Mouse (Mus musculus): ENCODE results near the gene Mpeg1. TPM values are rescaled to one million over a fixed set of nuclear protein-coding genes. Genes with fewer than 3 reads are reported as not detected.

Mpeg1 gene
- total RNA-seq (2021) = 10.8 and 18.2 TPM in 2 replicates
- long read RNA-seq, experiment 1, partial matches to known transcripts = 1 of 3 reads
- long read RNA-seq, experiment 1, other reads (novel, unspliced or antisense) = 2 of 3 reads
- long read RNA-seq, experiment 2, partial matches to known transcripts = 0 of 3 reads
- long read RNA-seq, experiment 2, other reads (novel, unspliced or antisense) = 3 of 3 reads

DNA sequence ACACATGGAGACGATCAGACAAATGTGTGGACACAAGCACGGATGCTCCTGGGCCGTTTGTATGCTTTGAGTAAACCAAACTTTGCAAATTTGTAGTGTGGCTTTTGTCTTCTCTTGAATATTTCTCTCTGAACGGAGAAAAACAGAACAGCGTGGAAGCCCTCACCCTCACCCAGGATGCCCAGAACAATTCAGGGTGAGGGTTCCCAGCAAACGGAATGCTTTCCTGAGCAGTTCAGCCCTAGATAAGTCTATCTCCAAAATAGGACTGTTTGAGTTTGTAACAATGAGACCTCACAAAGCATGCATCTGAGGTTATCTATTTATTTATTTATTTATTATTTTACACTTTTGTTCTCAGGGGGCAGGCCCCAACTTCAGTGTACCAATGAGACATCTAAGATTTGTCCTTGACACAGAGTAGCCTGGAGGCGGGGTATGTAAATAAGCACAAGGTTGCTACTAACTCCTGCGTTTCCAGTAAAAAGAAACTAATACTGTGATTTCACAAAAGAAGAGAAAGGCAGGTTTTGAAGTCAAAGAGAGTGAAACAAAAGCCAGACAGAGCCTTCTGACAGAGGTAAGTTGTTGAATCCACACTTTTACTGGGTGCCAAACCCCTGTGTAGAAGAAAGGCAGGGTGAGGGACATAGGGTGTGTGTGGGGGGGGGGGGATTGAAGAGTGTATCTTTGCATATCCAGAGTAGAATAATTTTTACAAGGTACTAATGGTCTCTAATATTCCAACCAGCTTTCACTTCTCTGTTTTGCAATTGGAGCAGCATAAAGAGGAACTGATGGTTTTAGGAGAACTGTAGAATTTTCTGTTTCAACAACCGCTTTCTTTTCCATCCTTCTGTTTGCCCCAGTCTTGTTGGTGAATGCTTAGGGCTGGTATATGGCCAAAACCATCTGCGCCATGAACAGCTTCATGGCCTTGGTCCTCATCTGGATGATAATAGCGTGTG is at the start of gene Mpeg1:
Gene Mpeg1 (plus strand): TSS at position 498 of the 968 bp plus-strand sequence.
- DNase-seq = no peak

DNA sequence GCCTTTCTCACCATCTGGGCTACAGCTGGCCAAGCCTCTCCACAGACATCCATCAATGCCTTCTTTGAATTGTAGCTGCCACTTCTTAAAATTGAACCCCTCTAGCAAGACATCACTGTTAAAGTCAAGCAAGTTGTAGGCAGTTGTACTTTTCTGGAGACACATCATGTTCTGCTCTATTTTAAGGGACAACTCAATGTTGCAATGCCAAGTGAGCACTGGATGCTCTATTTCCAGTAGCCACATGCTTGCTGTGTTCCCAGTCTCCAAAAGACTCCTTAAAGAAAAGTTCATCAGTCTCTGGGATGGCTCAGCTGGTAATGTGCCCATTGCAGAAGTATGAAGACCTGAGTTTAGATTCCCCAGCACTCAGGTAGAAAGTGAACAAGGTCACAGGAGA is 46.8 kb upstream of the Mpeg1 start:
- DNase-seq = no peak

DNA sequence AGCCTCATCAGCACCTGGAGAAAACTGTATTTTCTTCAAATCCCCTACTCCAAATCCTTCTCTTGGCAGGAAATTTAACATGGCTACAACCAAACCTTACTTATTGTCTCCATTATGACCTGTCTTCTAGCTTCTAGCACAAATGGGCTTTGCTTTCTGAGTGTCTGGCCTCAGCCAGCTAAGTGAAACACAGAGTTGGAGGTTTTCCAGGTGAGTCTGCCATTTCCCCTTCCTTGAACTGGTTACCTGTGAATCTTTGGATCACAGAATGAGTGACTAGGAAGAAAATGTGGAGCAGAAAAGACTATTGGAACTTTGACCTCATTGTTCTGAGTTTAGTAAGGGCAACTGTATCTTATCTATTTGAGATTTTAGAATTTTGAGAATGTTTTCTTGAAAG is 43.2 kb upstream of the Mpeg1 start, which contains the start of gene Olfr1441:
Gene Olfr1441 (plus strand): TSS at position 73 of the 400 bp plus-strand sequence.
- DNase-seq = no peak

DNA sequence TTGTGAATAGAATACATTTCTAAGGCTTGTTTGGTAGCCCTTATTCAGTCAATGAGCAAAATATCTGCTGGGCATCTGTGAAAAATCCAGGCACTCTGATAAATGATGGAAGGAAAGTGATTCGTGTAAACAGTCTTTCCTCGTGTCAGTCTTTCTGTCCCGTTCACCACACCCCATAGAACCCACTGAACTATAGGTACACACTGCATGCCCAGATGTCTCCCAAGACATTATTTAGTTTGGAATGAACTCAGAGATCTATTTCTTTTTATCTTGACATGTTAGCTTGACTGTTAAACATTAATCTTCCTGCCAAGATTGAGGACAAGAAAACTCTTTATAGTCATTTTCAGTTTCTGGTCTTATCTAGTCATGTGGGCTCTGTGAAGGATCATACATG is 42.3 kb upstream of the Mpeg1 start:
- no peak for DNase-seq

DNA sequence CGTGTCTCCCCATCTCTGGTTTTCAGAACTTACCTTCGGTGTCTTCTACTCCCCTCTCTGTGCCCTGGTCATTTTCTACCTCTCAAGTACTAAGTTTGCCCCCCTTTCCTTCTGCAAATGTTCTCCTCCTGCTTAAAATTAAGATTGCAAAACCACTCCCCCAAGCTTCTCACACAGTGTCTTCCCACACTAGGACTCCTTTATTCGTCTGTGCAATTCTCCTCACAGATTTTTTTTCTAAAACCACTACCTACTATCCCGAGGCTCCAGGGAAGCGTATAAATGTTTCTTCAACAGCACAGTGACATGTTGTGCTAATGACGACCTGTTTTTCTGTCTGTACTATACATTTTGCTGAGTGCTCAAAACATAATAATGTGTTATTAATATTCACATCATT is 40.0 kb upstream of the Mpeg1 start:
- no peak for DNase-seq

DNA sequence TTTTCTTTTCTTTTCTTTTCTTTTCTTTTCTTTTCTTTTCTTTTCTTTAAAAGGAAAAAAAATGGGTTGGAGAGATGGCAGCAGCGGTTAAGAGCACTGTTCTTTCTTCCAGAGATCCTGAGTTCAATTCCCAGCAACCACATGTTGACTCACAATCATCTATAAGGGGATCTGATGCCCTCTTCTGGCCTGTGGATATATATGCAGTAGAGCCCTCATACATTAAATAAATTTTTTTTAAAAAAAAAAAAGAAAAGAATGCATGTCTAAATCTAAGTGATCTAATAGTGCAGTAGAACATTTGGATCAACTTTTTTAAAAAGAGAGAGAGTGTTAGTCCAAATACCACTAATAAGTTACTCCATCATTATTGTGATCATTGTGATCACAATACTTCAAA is 38.9 kb upstream of the Mpeg1 start:
- no peak for DNase-seq

DNA sequence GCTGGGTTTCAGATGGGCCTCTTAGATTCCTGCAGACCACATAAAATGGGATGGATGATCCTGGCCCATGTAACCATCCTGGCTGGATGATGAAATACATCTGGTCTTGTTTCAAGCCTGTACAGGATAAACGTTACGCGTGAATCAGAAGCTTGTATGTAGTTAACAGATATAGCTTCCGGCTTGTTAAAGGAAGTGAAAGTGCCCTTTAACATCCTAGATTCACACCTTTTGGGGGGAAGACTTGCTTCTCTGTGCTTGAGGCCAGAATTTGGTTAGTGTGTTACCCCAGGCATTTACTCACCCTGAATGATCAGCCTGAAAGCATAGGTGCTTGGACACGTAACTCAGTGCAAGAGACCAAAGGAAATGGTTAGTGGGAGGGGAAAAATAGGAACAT is 33.5 kb upstream of the Mpeg1 start:
- no peak for DNase-seq

DNA sequence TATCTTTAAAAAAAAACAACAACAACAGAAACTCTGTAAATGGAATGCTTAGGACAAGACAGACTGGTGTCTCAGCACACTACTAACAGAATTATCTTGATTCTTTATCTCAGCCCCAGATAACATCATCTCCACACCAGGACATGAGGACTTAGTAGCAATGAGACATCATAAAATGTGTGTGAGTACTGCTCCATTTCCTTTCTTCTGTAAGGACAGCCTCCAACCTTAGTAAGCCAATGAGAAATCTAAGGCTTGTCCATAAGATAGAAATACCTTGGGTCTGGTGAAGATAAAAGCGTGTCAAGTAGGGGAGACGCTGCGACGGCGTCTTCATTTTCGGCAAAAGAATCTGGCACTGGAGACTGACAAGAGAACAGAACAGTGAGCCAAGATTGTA is 33.0 kb upstream of the Mpeg1 start, which contains the start of gene Pfpl:
Gene Pfpl (plus strand): TSS at position 301 of the 400 bp plus-strand sequence.
- no peak for DNase-seq

DNA sequence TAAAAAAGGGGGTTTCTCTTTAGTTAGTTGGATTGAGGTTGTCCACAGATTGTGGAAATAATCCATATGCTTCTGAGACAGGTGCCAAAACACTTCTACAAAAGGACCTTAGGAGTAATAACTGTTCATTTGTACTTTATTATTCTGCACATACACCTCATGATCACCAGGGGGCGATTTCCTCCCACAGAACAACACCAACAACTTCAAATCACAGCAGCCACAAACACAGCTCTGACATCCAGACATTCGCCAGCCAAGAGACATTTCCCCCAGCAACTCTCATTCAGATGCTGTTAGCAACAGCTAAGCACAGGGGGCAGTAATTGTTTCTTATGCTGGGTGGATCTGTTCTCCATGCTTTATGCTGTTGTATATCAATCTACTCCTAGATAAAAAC is 27.5 kb upstream of the Mpeg1 start:
- DNase-seq = peak; percentile 56

DNA sequence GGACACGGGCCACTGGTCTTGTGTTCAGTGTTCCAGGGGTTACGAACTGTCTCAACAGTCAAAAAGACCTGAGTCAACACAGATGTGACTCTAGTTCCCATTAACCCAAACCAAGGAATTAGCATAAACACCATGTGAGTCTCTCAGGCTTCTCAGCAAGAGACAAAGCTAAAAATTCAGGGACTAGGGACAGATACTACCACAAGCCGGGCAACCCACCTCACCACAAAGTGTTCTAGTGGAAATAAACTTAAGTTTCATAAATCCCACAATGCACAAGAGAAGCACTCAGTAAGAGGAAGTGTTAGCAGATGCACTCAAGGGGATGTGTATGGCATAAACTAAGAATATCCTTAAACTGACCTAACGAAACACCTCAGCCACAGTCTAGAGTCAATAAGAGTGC is 25.6 kb upstream of the Mpeg1 start:
- no peak for DNase-seq

DNA sequence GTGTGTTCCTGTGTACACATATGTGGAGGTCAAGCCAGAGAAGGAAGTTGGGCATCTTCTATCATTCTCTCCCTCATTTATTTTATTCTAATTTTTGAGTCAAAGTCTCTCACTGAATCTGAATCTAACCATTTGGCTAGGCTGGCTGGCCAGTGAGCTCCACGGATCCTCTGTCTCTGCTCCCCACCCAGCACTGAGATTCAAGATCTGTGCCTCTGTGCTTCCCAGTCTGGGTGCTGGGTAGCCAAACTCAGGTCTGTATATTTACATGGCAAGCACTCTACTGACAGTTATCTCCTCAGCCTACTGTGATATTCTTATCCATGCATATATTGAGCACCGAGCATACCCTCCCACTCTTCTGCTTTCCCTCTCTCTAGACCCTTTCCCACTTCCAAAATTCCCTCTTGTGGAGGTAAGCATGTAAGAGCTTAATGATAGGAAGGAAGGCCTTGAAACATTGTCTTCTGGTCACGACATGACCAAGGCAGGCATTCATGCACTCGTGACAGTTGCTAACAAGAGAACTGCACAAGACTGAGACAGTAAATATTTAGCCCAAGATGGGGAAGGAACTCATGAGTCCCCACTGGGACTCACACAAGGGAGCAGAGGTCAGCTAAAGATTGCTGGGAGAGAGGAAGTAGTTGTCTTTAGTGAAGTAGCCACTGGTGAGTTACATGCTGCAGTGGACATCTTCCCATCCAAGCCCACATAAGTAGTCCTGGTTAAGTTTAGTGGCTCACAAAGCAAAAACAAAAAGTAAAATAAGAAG is 24.6 kb upstream of the Mpeg1 start:
- no peak for DNase-seq

DNA sequence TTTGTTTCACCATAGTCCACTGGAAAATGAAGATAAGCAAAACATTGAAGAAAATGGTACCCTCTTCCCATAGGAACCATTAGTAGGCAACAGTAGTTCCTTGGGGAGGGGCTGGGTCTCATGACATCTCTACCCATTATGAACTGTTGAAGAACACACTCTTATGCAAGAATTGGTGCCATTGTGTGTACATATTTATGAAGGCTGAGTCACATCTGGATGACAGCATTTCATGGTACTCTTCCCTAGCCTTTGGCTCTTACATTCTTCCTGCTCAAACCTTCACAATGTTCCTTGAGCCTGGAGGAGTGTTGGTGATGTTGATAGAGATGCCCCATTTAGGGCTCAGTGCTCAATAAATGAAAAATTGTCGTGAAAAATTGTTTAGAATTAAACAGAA is 21.0 kb upstream of the Mpeg1 start:
- DNase-seq = no peak

DNA sequence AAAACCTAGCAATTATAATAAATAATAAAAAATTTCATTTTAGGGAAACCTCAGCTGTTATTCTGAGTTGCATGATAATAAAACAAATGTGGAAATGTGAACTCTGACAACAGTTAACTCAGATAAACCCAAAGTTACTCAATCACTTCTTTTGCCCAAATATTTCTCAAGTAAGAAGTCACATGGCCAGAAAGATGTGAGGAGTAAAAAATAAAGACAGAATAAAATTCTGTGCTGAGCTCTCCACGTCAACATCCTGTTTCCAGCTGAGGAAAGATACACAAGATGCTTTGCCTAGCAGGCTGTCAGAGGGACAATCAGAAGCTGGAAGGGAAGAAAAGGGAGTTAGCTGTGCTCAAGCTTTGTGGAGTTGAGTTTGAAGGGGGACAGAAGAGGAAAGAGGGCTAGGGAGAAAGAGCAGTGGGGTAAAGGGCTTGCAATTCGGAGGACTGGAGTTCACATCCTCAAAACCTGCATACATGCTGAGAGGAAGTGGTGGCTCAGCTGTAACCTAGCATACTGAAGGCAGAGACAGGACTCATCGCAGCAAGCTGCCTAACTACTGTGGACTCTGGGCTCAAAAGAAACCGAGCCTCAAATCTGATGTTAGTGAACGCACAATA is 20.4 kb upstream of the Mpeg1 start:
- DNase-seq = no peak

DNA sequence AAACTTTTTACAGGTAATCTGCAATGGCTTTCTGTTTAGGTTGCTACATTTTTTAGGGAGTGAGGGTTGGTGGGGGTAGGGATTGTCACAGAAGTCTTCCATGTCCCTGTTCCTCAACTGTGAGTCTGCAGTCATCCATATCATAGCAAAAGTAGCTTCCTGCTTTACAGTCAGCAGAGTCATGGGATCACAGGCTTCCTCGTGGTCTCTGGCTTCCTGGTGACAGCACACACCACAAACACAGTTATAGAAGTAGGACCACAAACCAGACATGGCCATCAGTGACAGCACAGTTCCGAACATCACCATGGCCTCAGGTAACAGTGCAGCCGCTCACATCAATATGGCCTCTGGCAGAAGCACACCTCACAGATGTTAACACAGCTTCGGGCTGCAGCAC is 18.0 kb upstream of the Mpeg1 start:
- no peak for DNase-seq

DNA sequence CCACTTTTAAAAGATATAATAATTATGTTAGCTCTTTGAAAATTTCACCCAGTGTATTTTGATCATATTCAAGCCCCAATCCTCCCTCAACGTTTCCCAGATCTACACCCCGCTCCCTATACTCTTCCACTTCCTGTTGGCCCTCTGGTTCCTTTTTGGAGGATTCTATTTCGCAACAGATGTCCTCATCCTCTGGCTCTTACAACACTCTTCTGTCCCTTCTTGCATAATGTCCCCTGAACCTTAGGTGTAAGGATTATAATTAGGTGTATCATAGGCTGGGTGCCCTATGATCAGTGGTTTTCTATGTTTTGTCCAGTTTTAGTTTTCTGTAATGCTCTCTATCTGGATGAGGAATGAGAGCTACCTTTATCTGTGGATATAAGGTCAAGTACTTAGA is 15.6 kb upstream of the Mpeg1 start:
- DNase-seq = no peak

DNA sequence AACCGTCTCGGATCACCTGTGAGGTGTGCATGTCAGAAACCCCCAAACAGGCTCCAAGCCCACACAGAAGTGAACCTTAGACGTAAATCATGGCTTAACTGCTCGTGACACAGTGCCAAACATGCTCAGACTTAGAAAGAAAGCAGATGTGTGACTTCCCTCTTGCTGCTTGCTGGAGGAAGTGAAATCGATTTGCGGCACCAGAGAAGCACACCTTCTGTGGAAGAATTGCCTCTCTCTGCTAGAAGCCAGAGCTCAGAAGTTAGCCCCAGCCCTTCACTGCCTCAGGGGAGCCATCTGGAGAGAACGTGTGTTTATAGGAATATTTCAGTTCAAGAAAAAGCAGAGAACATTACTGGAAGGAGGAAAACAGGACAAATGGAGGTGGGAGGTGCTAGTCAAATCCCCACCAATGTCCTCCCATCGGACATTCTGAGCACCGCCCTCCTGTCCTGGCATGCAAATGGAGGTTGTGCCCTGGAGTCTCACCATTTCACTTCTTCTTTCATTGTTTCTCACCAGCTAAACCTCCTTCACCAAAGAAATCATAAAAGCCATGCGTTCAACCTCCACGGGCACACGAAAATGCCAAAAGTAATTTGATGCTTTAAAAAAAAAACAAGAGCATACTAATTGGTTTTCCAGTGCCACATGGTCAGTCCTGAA is 3.0 kb upstream of the Mpeg1 start:
- DNase-seq = no peak

DNA sequence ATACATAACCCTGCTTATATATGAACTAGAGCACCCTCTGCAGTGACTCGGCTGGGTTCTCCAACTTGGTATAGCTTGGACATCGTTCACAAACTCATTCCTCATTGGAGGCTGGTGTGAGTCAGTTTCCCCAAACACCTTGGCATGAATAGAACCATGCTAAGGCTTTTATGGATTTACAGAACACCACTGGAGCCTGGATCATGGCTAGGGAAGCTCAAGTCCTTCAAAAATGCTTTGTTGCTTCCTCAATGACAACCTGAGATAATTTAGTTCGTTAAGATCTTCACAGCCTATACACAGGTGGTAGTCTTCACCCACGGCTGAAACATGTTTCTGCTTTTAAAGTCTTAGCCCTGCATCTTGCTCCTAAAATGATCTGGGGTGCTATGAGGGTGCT is 1.1 kb upstream of the Mpeg1 start:
- no peak for DNase-seq

DNA sequence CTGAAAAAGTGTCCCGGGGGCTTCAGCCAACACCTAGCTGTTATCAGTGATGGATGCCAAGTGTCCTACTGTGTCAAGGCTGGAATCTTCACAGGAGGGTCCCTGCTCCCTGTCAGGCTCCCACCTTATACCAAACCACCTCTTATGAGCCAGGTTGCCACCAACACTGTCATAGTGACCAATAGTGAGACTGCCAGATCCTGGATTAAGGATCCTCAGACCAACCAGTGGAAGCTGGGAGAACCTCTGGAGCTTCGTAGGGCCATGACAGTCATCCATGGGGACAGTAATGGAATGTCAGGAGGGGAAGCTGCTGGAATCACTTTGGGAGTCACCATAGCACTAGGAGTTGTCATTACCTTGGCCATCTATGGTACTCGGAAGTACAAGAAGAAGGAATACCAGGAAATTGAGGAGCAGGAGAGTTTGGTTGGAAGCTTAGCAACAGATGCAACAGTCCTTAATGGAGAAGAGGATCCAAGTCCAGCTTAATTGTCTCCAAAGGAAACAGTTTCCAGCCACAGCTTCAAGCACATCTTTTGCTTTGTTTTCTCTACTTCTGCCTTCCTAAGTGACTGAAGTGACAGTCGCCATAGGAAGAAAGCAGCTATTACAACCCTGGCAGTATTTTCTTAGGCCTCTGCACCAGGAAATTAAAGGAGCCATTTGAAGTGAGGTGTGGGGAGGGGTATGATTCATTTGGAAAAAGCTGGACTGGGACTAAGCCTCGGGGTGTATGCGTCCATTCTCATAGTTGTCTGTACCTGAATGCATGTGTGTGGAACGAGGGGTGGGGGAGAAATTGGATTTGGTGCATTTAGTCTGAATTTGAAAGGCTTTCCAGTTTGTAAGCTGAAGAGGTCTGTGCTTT is 2.5 kb downstream of the Mpeg1 start:
- DNase-seq = no peak

DNA sequence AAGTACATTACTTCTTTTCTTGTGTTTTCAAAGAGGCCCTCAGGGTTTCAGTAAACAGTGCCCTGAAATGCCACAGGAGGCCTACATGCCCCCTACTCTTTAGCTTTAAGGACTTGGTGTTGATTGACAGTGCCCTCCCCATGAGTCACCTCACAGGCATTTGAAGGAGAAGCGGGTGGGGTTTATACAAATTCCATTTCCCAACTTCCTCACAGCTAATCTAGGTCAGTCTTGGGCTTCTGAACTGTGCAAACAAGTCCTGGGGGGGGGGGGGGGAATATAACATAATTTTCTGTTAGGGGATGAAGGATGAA is 3.1 kb downstream of the Mpeg1 start:
- DNase-seq = peak; percentile 51

DNA sequence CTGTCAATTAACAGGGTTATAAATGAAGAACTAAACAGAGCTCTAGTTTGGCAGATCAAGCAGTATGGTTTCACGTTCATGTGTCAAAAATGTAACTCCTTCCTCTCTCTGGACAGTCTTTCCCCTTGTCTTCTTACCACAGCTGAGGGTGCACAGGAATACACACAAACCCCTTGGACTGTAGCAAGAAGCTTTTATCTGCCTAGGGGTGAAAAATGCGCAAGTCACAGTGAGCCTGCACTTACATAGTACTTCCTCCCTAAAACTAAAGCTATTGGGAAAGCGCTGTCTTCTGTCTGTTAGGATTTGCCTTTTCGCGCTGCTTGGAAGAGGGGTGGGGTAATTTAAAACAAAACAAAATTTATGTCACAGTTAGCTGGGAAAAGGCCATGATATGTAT is 3.5 kb downstream of the Mpeg1 start:
- DNase-seq = no peak

DNA sequence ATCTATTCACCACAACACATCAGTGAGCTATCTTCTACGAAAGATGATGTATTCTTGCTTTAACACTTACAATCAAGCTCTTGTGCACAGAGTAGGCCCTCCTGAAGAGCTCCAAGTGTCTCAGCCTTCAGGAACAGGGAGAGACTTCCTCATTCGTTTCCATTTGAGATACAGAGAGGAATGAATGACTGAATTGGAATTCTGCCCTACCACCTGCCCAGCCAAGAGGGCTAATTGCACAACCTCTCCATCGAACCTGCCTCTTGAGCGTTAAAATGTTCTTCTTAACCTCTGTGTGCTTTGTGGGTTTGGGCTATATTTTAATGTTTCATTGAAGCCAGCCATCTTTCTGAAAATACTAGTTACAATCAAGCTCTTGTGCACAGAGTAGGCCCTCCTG is 4.1 kb downstream of the Mpeg1 start:
- no peak for DNase-seq
